Mouse (Mus musculus): ENCODE measurements around the gene Cyp21a1.
"Not testable (repeated sequence)": the region's sequence is repeated elsewhere in the genome, so short reads cannot be mapped to it uniquely, and the experiment has no call there.

Gene Cyp21a1

DNA sequence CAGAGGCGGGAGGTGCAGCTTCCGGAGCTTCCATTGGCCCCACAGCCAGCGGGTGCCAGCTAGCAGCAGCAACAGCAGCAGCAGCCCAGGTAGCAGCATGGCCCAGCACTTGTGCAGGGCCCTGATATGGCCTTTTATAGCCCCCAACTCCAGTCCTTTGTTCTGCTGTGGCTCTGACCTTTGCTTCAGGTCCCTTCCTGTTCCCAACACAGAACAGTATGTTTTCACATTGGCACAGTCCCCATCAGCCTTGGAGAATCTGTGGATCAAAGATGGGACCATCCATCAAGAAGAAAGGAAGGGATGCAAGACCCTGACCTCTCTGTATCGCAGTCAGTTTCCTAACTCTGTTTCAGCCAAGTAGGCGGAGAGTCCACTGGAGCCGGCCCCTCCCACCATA lies at the start of gene Cyp21a1:
Gene Cyp21a1 (minus strand): TSS at position 261 of the 400 bp plus-strand sequence.
- not testable (repeated sequence) for DNase-seq (ENCODE audit: low read depth)

DNA sequence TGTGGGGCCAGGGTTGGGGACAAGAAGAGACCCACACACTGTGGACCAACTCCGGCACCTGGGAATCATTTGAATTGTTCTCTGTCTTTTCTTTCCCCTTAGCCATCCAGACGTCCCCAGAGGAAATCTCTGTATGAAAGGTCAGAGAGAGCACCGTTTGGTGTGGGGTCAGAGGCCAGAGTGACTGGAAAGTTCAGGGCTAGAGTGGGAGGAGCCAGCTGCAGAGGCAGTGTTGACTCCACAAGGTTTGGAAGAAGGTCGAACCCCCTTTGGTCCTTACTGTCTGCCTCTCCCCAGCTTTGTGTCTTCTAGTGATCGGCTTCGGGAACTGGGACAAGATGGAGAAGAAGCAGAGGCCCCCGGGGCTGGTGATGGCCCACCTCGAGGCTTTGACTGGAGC lies 49.1 kb upstream of the Cyp21a1 start:
- no peak for DNase-seq (ENCODE audit: low read depth)

DNA sequence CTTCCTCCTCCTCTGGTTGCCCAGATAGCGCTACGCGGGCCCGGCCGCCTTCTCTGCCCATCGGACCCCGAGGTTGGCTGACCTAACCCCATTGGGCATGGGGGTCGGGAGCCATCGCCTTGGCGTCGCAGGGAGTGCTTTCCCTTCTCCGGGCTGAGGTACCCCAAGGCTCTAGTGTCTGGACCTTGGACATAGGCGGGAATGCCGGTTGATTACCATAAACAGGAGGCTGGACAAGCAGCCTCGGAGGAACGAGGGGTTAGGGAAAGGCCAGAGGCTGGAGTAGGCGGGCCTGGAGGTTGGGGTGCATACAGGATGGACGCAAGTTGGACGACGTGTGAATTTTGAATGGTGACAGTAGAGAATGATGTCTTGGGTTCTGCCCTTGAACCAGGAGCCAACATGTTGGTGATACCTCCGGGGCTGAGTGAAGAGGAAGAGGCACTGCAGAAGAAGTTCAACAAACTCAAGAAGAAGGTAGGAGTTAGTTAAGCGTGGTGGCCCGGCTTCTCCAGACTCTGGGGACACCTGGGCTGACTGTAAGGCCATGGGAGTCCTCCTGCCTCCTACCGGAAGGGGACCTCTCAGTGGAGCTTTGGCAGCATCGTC lies 46.3 kb upstream of the Cyp21a1 start:
- DNase-seq (ENCODE audit: low read depth), result no peak

DNA sequence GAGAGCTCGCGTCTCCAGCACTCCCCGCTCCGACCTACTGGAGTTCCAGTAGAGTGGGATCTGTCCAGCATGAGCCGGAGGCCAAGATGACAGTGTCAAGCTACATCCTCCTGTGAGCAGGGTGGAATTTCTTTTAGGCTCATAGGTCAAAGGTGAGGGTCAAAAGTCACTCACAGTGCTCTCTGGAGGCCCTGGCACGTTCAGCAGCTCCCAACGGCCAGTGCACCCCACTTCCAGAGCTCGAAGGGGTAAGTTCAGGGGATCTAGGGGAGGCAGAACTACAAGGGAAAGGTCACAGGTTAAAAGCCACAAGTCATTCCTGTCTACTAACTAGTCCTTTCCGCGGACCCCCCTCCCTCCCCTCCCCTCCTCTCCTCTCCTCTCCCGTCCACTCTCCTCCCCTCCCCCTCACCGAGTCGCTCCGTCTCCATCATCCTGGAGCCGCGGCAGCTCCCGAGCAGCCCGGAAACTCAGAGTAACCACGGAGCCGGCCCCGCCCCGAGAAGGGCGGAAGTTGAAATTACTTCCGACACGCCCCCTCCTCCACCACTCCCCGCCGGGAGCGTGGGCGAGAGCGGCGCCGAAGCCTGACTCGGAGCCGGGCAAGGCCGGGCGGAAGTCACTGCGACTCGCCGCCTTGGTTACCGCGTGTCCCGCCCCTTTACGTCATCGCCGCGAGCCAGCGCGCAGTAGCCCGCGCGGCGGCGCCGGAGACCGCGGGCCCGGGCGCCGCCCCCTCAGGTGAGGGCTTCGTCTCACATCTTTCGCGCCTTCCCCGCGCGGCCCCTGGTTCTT lies 45.6 kb upstream of the Cyp21a1 start, which contains the start of the genes Skiv2l and Nelfe:
Gene Skiv2l (minus strand): TSS at position 489 of the 795 bp plus-strand sequence.
Gene Nelfe (plus strand): TSS at position 670 of the 795 bp plus-strand sequence.
- DNase-seq (ENCODE audit: low read depth), result peak; percentile 99

DNA sequence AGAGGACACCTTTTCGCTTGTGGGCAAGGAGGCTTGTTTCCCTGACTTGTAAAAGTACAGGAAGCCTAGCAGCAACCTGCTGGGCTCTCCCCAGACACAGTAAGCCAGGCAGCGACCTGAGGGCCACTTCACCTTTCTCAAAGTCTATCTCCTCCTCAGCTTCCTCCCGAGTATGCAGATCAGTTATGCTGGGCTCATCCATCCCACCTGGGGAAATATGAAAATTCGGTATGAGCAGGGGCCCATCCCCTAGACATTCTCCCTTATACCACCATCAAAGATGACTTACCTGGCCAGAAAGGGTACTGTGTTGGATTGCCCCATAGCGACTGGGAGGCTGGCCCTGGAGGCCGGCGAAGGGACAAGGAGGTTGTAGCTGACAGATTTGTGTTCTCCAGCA lies 43.3 kb upstream of the Cyp21a1 start:
- DNase-seq (ENCODE audit: low read depth), result no peak

DNA sequence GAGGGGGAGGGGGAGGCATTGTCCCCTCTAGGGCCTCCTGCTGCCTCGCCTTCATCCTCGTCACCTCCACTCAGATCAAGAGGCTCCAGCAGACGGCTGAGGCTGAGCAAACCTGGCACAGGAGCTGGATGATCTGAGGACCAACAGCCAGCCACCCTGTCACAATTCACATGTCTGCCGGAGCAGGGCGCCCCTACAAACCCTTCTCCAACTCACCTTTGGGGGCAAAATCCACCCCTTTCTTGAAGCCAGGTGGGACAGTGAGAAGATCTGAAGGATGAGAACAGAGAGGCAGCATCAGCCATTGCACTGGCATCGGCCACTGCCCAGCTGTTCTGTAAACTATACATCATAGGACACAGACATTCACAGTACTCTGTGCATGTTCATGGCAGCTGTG lies 42.8 kb upstream of the Cyp21a1 start:
- no peak for DNase-seq (ENCODE audit: low read depth)

DNA sequence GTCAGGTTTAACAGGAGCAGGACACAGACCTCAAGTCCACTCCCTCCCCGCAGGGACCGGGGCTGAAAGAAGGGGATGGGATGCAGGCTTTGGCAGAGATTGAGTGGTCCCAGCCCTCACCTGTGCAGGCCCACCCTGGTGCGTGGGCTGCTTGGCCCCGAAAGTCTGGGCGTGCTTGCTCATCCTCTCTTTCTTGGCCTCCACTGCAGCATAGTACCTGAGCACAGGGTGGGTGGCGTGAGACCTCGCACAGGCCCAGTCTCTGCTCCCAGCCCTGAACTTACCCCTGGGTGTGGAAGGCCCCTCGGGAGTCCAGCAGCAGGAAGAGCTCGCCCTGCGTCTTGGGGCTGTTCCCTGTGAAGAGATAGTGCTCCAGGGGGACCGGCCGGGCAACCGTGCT lies 40.5 kb upstream of the Cyp21a1 start:
- no peak for DNase-seq (ENCODE audit: low read depth)

DNA sequence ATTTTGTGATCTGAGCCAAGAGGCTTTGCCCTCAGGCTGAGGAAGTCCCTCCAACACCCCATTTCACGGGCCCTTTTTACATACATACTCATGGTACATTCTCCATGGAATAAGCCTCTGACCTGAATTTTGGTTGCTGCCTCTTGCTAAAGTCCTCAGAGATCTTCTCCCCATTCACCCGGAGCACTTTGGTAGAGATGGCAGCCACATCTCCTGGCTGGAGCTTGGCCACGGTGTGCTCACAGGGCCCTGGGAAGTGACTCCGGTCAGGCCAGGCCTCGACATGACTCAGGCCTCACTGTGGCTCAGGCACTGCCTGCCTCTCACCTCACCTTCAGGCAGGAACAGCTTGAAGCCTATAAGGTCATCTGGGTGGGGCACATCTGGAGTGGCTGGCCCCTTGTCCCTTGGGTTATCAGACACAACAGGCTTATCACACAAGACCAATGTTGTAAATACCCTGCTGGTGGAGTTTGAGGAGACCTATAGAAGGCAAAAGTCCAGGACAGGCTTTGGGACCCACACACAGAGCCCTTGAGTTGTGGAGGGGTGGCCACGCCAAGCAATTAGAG lies 36.5 kb upstream of the Cyp21a1 start:
- DNase-seq (ENCODE audit: low read depth), result no peak

DNA sequence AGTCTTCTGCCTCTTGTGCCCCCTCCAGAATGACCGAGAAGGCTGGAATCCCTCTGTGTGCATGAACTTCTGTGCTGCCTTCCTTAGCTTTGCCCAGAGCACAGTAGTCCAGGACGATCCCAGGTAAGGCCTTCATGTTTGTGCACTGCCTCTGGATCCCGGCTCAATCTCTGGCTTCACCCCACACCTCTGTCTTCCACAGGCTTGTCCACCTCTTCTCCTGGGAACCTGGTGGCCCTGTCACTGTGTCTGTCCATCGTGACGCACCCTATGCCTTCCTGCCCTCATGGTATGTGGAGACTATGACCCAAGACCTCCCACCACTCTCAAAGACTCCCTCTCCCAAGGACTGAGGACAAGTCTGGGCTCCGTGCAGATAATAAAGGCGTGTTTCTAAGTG lies 34.4 kb upstream of the Cyp21a1 start:
- no peak for DNase-seq (ENCODE audit: low read depth)

DNA sequence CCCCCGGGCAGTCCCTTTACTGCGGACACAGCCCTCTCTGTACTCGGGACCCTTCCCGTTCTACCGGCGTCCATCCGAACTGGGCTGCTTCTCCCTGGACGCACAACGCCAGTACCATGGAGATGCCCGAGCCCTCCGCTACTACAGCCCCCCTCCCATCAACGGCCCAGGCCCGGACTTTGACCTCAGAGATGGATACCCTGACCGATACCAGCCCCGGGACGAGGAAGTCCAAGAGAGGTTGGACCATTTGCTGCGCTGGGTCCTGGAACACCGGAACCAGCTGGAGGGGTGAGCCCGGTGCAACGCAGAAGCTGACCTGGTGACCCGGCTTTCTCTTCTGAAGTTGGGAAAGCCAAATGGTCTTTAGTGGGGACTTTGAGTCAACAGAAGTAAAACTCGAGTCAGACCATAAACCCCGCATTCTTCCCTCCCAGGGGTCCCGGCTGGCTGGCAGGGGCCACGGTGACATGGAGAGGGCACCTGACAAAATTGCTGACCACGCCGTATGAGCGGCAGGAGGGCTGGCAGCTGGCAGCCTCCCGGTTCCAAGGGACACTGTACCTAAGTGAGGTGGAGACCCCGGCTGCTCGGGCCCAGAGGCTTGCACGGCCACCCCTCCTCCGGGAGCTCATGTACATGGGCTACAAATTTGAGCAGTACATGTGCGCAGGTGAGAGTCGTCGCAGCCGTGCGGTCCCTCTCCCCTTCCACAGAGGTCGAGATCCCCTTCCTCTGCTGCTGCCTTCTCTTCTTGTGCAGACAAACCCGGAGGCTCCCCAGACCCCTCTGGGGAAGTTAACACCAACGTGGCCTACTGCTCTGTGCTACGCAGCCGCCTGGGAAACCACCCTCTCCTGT lies 33.3 kb upstream of the Cyp21a1 start:
- DNase-seq (ENCODE audit: low read depth), result peak; percentile 32

DNA sequence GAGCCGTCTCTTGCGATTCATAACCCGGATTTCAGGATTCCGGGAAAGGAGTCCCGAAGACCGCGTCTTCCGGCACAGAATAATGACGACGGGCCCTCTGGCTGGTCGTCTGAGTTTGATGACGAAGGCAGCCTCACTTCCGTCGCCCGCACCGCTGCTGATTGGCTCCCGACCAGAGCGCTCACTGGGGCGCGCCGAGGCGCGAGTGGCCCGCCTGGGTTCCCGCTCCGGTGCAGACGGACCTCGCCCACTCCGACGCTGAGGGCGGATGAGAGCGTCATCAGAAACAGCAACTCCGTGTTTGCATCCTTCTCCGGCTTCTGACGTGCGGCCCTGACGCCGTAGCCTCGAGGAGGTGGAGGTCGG lies 32.5 kb upstream of the Cyp21a1 start, which contains the start of the genes Stk19 and Dxo:
Gene Stk19 (minus strand): TSS at position 90 of the 366 bp plus-strand sequence.
Gene Dxo (plus strand): TSS at position 164 of the 366 bp plus-strand sequence.
- DNase-seq (ENCODE audit: low read depth), result peak; percentile 97

DNA sequence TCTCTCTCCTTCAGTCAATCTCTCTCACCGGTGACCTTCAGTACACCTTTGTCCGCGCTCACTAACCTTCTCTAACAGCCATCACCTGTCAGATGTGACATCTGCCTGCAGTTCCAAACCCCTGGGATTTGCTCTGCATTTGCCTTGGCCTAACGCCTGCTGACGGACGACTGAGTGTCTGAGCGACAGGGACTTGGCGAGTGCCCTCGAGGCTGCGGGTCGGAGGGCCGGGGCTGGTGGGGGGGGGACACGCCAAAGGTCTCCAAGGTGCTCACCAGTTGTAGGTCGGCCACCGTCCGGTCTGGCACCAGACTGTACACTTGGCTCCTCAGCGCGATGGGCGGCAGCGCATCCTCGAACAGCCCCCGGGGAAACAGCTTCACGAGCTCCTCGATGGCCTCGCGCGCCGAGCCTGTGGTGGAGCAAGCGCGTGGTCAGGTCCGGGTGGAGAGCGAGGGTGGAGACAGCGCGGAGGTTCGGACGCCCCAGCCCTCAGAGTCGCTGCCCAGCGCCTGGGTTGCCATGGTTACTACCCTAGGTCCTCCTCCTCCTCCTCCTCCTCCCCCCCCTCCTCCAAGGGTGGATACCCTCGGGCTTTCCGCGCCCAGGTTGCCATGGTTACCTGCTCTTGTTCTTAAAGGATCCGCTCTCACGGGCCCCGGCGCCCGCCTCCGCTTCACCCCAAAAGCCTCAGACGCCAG lies 31.9 kb upstream of the Cyp21a1 start:
- DNase-seq (ENCODE audit: low read depth), result peak; percentile 29

DNA sequence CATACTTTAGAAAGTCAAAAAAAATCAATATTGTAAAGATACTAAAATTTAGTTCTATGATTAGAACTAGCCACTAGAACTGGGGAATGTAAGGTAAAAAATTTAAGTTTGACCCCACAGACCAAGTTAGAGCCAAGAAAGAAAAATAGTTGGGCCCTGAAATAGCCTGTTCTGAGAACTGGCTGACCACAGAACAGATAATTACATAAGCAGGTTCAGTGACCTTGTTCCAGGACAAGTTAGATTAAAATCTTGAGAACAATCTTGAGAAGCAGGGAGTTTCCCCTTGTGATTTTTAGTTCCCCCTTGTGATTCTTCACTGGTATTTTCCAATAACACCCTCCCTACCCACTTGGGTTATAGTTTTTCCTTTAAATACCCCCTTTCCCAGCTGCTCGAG lies 26.4 kb upstream of the Cyp21a1 start:
- DNase-seq (ENCODE audit: low read depth), result not testable (repeated sequence)

DNA sequence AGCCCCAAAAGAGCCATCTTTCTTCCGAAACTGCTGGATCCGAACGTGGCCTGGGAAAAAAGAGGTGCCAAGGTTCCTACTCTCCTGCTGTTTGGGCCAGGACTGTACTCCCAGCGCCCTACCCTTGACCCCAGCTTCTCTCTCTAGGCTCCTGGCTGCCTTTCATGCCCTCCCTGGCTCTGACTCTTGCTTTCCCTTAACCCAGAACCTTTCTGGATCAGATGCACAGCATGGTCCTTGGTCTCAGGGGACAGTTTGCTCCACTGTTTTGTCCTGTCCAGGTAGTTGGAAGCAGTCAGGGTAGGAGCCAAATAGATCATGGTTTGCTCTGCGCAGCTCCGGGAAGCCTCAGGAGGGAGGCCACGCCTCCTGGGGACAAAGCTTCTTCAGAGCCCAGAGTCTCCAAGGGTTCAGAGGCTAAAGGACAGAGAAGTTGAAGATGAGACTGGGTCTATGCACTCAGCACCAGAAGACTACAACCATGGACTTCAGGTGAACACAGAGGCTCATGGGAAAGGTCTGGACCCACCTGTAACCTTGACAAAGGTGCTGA lies 10.5 kb upstream of the Cyp21a1 start:
- no peak for DNase-seq (ENCODE audit: low read depth)

DNA sequence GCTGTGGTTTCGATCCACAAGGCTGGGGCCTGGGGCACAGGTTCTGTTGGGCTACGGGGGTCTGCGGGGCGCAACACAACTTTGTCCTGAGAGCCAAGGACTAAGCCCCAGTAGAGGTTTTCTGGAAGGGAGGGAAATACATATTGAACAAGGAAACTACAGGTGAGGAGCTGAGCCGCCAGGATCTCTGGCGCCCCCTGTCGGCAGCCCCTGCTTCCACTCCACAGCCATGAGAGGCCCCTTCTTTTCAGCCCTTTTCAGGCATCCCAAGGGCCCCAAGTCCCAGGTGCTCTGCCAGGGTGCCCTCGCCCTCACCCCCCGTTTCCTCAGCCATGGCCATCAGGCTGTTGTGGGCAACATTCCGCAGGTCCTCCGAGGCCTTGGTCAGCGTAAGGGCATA lies 9.4 kb upstream of the Cyp21a1 start:
- DNase-seq (ENCODE audit: low read depth), result peak; percentile 57

DNA sequence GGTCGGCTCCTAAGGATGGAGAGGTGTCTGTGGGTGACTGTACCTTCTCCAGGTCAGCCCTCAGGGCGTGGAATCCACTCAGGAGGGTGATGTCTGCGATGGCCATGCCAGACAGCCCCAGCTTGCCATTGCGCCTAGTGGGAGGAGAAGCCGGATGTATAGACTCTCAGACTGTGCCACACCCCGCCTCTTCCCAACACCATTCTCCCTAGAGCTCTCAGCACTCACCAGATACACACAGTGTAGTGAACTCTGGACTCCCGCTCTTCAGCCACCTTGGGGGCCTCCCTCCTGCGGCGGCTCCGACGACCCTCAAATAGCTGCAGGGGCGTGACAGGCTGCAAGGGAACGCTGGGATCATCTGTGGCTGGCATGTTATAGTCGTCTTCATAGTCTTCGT lies 6.9 kb upstream of the Cyp21a1 start:
- DNase-seq (ENCODE audit: low read depth), result no peak

DNA sequence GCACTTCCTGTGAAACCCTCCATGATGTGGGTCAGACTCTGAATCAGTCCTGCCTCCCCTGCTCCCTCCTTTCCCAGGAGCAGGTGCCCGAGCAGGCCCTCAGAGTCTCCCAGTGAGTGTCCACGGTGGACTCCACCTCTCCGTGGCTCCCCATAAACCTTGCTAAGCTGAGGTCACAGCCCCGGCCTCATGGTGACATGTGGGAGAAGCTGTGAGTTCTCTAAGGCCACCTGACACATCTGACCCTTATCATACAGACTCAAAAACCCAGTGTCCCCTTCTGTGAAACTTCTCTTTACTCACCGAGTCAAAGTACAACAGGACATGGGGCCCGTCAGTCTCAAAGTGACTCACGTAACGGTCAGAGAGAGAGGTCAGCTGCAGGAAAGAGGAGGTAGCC lies 6.5 kb upstream of the Cyp21a1 start:
- not testable (repeated sequence) for DNase-seq (ENCODE audit: low read depth)

DNA sequence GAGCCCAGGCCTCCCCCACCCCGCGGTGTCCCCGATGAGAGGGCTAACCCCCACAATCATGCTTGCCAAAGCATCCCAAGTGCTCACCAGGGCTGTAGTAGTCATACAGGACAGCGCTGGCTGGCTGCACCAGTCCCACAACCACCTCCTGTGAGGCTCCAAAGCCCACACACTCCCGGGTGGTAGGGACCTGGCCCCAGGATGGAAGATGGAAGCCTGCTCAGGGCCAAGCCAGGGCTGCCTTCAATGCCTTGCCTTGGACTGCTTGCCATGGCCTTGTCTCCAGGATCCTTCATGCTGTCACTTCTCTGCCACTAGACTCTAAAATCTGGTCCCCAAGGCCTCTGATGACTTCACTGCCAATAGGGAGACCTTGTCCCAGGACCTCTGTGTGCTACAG lies 6.0 kb upstream of the Cyp21a1 start:
- not testable (repeated sequence) for DNase-seq (ENCODE audit: low read depth)

DNA sequence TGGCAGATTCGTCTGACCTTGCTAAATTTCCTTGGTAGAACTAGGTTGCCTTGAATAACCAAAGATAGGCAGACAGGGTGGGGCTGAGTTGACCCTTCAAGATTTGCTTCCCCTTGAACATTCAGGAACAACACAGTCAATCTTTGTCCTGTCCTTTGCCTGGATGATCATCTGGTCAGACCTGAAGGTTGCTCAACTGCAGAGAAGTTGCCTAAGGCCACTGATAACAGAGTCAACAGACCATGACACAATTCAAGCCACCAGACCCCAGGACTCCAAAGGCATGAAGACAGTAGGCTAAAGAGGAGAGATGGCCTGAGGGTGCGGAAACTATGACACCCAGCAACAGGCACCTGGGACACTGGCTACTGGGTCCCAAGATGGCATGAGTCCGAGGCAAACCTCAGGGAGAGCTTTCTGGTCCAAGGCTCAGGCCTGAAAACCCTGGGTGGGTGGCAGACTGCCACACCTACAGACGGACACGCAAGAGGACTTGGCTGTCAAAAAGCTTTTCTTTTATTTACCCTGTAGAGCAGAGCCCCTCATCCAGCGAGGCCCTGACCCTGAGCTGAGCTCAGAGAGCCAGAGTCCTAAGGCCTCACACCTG lies 4.3 kb upstream of the Cyp21a1 start:
- no peak for DNase-seq (ENCODE audit: low read depth)

DNA sequence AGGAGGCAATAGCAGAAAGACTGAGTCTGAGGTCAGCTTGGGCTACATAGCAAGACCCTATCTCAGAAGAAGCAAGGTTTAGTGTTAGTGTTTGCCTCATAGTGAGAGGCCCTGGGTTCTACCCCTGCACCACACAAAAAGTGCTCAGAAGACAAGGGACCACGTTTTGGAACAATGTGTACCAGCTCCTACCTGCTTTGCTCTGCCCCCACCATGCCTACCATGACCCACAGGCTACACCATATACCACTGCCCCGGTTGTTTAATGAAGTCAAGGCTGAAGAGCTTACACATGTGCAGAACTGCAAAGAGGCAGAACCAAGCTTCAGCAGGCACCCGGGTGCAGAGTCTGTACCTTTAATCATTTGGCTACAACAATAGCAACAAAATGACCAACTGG lies 2.8 kb upstream of the Cyp21a1 start:
- no peak for DNase-seq (ENCODE audit: low read depth)
